Mouse (Mus musculus) CD4-positive, CD25-positive, alpha-beta regulatory T cell, adult 2 months (primary cell): ENCODE data around the gene Sh3tc1.

Experiments used
- DNase-seq: peaks from one replicate; pipeline ENCODE4 v3.0.0-alpha.2; 2012; ENCODE audit warnings: low read depth, low spot score

The Sh3tc1 gene

GRCm38 (mm10) chr5:35755131-35755733, 15.4 kb upstream of the Sh3tc1 start:
- DNase-seq: peak; percentile 72

GRCm38 (mm10) chr5:35751016-35751415, 11.2 kb upstream of the Sh3tc1 start:
- no peak for DNase-seq

GRCm38 (mm10) chr5:35750026-35750425, 10.2 kb upstream of the Sh3tc1 start:
- DNase-seq: no peak

- no peak for DNase-seq
Observed at GRCm38 (mm10) chr5:35749416-35749815, 9.6 kb upstream of the Sh3tc1 start.

GRCm38 (mm10) chr5:35746910-35747309, 7.1 kb upstream of the Sh3tc1 start:
- peak; percentile 78 for DNase-seq

- DNase-seq: no peak
Observed at GRCm38 (mm10) chr5:35745406-35745805, 5.6 kb upstream of the Sh3tc1 start.

- no peak for DNase-seq
Observed at GRCm38 (mm10) chr5:35743990-35744722, 4.4 kb upstream of the Sh3tc1 start.

- no peak for DNase-seq
Observed at GRCm38 (mm10) chr5:35743238-35743951, 3.6 kb upstream of the Sh3tc1 start.

GRCm38 (mm10) chr5:35741225-35741820, 1.5 kb upstream of the Sh3tc1 start:
- DNase-seq: no peak

GRCm38 (mm10) chr5:35740716-35741115, 929 bp upstream of the Sh3tc1 start:
- DNase-seq: no peak

- no peak for DNase-seq
Observed at GRCm38 (mm10) chr5:35739005-35739404, 782 bp downstream of the Sh3tc1 start.

GRCm38 (mm10) chr5:35737231-35737901, 2.4 kb downstream of the Sh3tc1 start:
- DNase-seq: no peak

- DNase-seq: no peak
Observed at GRCm38 (mm10) chr5:35733523-35733922, 6.3 kb downstream of the Sh3tc1 start.

- no peak for DNase-seq
Observed at GRCm38 (mm10) chr5:35731006-35731405, 8.8 kb downstream of the Sh3tc1 start.

- no peak for DNase-seq
Observed at GRCm38 (mm10) chr5:35730552-35730951, 9.2 kb downstream of the Sh3tc1 start.

GRCm38 (mm10) chr5:35729844-35730243, 9.9 kb downstream of the Sh3tc1 start:
- peak; percentile 43 for DNase-seq

- peak; percentile 70 for DNase-seq
Observed at GRCm38 (mm10) chr5:35728957-35729460, 10.8 kb downstream of the Sh3tc1 start.

- DNase-seq: no peak
Observed at GRCm38 (mm10) chr5:35728344-35728956, 11.3 kb downstream of the Sh3tc1 start.

GRCm38 (mm10) chr5:35727447-35727846, 12.3 kb downstream of the Sh3tc1 start:
- DNase-seq: no peak

- DNase-seq: no peak
Observed at GRCm38 (mm10) chr5:35725840-35726239, 13.9 kb downstream of the Sh3tc1 start.

GRCm38 (mm10) chr5:35723900-35724299, 15.9 kb downstream of the Sh3tc1 start:
- no peak for DNase-seq
